Mouse (Mus musculus) olfactory bulb, adult 2 months (tissue): Measurements from ENCODE around the gene Gpr89. TPM values are rescaled to one million over a fixed set of nuclear protein-coding genes. Genes with fewer than 3 reads are reported as not detected.

Experiments
- H3K27ac ChIP-seq: fragments of 200-500 bp; 2 replicates; pipeline ENCODE4 v1.5.1; 2012; ENCODE audit warnings: low read depth, low read length; ENCODE audit not compliant: insufficient read depth
- H3K4me1 ChIP-seq: fragments of 200-500 bp; 2 replicates; pipeline ENCODE4 v1.6.1; 2012; ENCODE audit warnings: low read length; ENCODE audit not compliant: control insufficient read depth, insufficient read depth
- H3K4me3 ChIP-seq: fragments of 200-500 bp; 2 replicates; pipeline ENCODE4 v1.5.1; 2012; ENCODE audit warnings: mild to moderate bottlenecking, low read depth, low read length, moderate library complexity; ENCODE audit not compliant: insufficient read depth
- CTCF ChIP-seq: fragments of 200-500 bp; IDR thresholded peaks from 2 replicates; pipeline ENCODE4 v1.5.1; 2012; ENCODE audit warnings: low read depth, mild to moderate bottlenecking, low read length, moderate library complexity; ENCODE audit not compliant: insufficient read depth
- POLR2A ChIP-seq: fragments of 200-500 bp; IDR thresholded peaks from 2 replicates; pipeline ENCODE4 v1.6.1; 2012; ENCODE audit warnings: mild to moderate bottlenecking, low read depth, low read length, moderate library complexity; ENCODE audit not compliant: insufficient read depth
- WGBS: fragments of 180-500 bp; shearing (Covaris S2); methylation state at CpG from one replicate; pipeline ENCODE4 v1.1.7; 2018; 5-methylcytosine and 5-hydroxymethylcytosine counted together
- polyA plus RNA-seq: library from polyadenylated mRNA; stranded (reverse); fragments of >200 nt; gene quantifications from 2 replicates; pipeline ENCODE4 v1.2.4, GENCODE M21; 2012; ENCODE audit warnings: low replicate concordance; ENCODE audit not compliant: missing spikeins, insufficient read depth, insufficient read length

Gene Gpr89
- polyA plus RNA-seq, 1 experiment = not detected

DNA sequence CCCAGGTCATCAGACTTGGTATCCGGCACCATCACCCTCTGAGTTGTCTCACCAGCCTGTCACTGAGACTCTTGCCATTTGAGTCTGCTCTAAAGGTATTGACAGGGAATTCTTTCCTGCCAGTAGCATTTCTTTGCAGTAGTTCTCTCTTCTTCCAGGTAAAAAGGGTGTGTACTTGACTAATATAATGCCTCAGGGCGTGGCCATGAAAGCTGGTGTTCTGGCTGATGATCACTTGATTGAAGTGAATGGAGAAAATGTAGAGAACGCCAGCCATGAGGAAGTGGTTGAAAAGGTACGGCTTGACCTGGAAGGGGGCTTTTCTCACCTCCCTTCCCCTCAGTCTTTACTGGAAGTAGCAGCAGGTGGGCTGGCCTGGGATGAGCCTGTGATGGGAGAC, 50.8 kb downstream of the Gpr89 start:
- Histone ChIP-seq H3K4me1 (no peaks in the 10 kb centered on the region), H3K4me3 (no peak overlapping the region), H3K27ac (no peak overlapping the region)
- WGBS = 96% methylated on average over 4 of the region's 4 CpGs
- TF ChIP-seq CTCF = no peak
- no peak for TF ChIP-seq POLR2A

DNA sequence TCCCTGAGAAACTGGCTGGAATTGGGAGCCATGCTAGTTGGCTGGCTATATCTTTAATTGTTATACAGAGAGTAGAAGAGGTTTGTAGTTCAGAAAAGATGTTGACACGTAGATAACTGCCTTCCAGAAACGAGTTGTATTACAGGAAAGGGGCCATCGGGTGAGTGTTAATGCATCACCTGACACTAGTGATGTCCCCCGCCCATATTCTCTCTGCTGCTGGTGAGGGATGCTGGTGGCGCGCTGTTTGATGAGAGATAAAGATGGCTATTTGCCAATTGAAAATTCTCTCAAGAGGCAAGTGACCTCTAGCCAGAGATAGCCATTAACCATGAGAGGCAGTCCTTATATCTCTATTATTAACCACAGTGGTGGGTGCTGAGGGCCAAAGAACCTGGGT, 52.6 kb downstream of the Gpr89 start:
- 81% methylated on average over 6 of the region's 6 CpGs for WGBS
- no peak for TF ChIP-seq CTCF
- no peak for TF ChIP-seq POLR2A
- Histone ChIP-seq H3K4me3 (no peak overlapping the region), H3K27ac (no peak overlapping the region), H3K4me1 (no peaks in the 10 kb centered on the region)

DNA sequence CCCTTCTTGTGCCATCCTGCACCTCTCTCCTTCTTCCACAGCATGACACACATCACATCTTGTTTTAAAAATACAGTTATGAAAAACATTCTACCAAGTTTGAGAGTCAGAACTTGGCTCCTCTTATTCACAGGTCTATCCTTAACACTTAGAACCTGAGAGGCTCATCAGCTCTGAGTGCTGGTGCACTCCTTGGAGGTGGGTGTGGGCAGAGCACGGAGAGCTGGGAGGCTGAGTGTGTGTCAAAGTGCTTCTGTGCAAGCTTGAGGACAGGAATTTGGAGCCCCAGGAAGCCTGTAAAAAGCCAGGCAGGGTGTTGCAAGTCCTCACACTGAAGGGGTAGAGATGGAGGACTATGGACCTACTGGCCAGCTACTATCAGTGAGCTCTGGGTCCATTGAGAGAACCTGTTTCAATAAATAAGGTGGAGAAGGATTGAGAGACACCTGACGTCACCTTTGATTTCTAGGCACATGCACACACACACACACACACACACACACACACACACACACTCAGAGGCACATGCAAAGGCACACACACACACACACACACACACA, 55.9 kb downstream of the Gpr89 start:
- no peak overlapping the region for H3K4me3 ChIP-seq
- no peak for TF ChIP-seq CTCF
- no peaks in the 10 kb centered on the region for H3K4me1 ChIP-seq
- 78% methylated on average over 2 of the region's 2 CpGs for WGBS
- no peak overlapping the region for H3K27ac ChIP-seq

DNA sequence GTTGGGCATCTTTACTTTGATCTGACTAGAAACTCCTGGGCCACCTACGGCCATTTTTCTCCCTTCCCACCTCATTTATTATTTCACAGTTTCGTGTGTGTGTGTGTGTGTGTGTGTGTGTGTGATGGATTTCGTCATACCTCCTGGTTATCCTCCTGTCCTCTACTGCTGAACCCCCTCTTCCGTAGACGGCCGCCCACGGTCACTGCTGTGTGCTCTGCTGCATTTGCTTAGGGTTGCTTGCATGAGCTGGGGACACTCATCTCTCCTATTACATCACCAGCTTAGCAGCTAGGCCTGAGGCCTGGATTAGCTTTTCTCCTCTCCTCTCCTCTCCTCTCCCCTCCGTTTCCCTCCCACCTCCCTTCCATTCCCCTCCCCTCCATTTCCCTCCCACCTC, 56.7 kb downstream of the Gpr89 start:
- TF ChIP-seq POLR2A (no peak), CTCF (no peak)
- no peak overlapping the region for H3K27ac ChIP-seq
- no peak overlapping the region for H3K4me3 ChIP-seq
- 85% methylated on average over 7 of the region's 8 CpGs for WGBS
- no peaks in the 10 kb centered on the region for H3K4me1 ChIP-seq

DNA sequence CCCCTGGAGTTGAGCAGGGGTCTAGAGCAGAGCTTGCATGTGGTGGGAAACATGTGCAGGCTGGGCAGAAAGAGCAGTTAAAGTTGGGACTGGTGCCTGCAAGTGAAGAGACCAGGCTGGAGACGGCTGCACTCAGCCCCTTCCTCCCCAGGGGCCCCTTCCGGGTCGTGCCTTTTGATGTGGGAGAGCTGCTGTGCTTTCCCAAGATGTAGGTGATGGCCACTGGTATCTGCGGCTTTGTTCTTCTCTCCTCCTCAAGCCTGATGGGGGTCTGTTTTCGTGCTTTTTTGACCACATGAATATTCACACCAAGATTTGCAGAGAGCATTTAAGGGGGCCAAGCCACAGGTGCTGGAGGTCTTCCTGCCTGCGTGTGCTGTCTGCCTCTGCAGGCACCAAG, 57.5 kb downstream of the Gpr89 start:
- H3K27ac ChIP-seq = no peak overlapping the region
- TF ChIP-seq POLR2A (no peak), CTCF (no peak)
- no peaks in the 10 kb centered on the region for H3K4me1 ChIP-seq
- 57% methylated on average over 6 of the region's 6 CpGs for WGBS
- H3K4me3 ChIP-seq = no peak overlapping the region

DNA sequence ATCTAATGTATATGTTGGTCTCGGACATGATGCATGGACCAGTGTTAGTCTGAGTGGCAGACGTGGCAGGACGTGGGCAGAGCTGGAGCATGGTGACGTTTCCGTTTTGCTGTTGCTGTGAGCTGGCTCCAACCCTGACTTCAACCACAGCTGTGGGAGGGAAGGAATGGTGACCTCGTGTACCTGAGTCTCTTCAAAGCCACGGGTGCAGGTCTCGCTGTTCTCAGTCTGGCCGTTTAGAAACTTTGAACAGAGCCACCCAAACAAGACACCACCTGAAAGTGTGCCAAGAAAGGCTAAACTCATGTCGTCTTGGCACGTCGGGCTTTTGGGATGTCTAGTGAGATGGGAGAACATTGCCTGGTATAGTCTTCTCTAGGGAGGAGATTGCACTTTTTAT, 58.2 kb downstream of the Gpr89 start:
- TF ChIP-seq CTCF = no peak
- no peak for TF ChIP-seq POLR2A
- no peaks in the 10 kb centered on the region for H3K4me1 ChIP-seq
- H3K4me3 ChIP-seq = no peak overlapping the region
- WGBS = 87% methylated on average over 12 of the region's 12 CpGs
- H3K27ac ChIP-seq = no peak overlapping the region

DNA sequence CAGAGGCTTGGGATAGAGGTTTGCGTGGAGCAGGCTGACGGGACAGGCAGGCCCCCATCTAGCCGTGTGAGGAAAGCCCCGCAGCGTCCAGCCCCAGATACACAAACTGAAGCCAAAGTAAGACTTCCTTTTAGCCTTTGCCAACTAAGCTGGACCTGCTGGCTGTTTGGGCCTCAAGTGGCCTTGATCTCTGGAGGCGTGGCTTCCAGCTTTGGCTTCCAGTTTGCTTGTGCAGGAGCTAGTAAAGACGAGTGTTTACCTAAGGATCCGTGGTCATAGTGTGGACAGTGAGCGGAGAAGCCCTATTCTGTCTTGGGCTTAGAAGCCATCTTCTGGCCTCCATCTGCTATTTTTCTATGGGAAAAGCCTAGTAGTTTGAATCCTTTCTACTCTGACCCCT, 59.3 kb downstream of the Gpr89 start:
- Histone ChIP-seq H3K27ac (no peak overlapping the region), H3K4me3 (no peak overlapping the region), H3K4me1 (no peaks in the 10 kb centered on the region)
- WGBS = 83% methylated on average over 9 of the region's 9 CpGs
- TF ChIP-seq POLR2A (no peak), CTCF (no peak)

DNA sequence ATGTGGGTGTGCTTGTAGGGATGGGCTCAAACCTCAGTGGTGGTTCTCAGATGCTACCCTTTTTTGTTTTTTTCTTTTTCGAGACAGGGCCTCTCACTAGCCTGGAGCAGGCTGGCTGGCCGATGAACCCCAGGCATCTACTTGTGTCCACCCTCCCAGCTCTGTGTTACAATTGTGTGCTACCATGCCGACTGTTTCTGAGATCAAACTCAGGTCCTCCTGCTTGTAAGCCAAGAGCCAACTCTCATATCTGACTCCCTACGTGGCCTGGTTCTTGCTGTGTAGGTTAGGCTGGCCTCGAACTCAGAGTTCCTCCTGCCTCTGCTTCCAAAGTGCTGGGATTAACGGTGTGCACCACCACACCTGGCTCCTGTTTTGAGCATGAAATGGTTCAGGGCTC, 60.0 kb downstream of the Gpr89 start:
- Histone ChIP-seq H3K27ac (no peak overlapping the region), H3K4me3 (no peak overlapping the region), H3K4me1 (no peaks in the 10 kb centered on the region)
- no peak for TF ChIP-seq CTCF
- TF ChIP-seq POLR2A = no peak
- 97% methylated on average over 6 of the region's 6 CpGs for WGBS

DNA sequence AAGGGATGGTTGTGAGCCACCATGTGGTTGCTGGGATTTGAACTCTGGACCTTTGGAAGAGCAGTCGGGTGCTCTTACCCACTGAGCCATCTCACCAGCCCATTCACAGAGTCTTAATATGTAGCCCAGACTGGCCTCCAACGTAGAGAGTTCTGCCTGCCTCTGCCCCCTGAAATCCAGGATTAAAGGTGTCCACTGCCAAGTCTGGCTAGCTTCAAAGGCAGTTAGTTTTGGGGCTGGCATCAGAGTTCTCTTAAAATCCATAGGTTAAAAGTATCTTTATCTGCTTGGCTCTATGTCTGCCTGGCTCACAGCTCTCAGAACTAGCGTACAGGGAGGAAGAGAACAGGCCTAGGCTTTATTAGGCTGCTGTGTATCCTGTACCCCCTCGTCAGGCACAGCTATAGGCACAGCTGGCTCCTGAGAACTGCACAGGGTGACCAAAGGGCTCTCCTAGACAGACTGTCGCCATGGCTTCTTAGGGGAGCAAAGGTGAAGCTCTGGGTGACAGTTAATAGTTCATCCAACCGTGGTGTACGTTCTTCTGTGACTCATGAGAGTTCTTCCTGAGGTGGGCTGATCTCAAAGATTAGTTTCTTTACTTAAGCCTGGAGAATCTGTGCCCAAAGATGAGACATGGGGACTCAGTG, 66.0 kb downstream of the Gpr89 start:
- Histone ChIP-seq H3K27ac (no peak overlapping the region), H3K4me1 (no peaks in the 10 kb centered on the region), H3K4me3 (no peak overlapping the region)
- TF ChIP-seq POLR2A (no peak), CTCF (no peak)
- 93% methylated on average over 7 of the region's 7 CpGs for WGBS

DNA sequence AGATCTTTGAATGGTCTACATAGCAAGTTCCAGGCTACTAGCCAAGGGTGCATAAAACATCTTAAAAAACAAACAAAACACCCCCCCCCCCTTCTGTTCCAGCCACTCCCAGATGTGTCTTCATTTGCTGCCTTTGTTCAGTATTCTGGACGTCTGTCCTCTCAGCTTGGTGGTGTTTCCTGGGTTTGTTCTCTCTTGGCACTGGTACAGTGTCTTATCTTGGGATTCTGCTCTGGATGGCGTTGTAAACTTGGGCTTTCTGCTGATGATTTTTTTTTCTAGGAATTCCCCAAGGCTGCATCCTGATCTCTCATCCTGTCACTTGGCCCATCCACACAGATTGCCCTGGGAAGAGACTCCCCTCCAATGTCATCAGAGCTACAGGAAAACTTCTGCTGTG, 68.7 kb downstream of the Gpr89 start:
- Histone ChIP-seq H3K27ac (no peak overlapping the region), H3K4me1 (no peaks in the 10 kb centered on the region), H3K4me3 (no peak overlapping the region)
- WGBS = 70% methylated on average over 2 of the region's 2 CpGs
- TF ChIP-seq CTCF = no peak
- no peak for TF ChIP-seq POLR2A
